Mouse (Mus musculus): ENCODE results near the gene Camta1.

Gene Camta1

GRCm38 (mm10) chr4:151520103-151520502 lies 341.6 kb downstream of the Camta1 start:
- DNase-seq (ENCODE audit: low read depth, low spot score), result no peak

- DNase-seq (ENCODE audit: low read depth, low spot score), result no peak
These were observed 342.7 kb downstream of the Camta1 start for GRCm38 (mm10) chr4:151519011-151519410.

- no peak for DNase-seq (ENCODE audit: low read depth, low spot score)
These were observed 344.5 kb downstream of the Camta1 start for GRCm38 (mm10) chr4:151516998-151517799.

- DNase-seq (ENCODE audit: low read depth, low spot score), result no peak
These were observed 346.4 kb downstream of the Camta1 start for GRCm38 (mm10) chr4:151515316-151515715.

- no peak for DNase-seq (ENCODE audit: low read depth, low spot score)
These were observed 350.6 kb downstream of the Camta1 start for GRCm38 (mm10) chr4:151511092-151511491.

GRCm38 (mm10) chr4:151510417-151510816 lies 351.3 kb downstream of the Camta1 start:
- no peak for DNase-seq (ENCODE audit: low read depth, low spot score)

- no peak for DNase-seq (ENCODE audit: low read depth, low spot score)
These were observed 355.0 kb downstream of the Camta1 start for GRCm38 (mm10) chr4:151506701-151507100.

GRCm38 (mm10) chr4:151498481-151499276 lies 363.0 kb downstream of the Camta1 start:
- no peak for DNase-seq (ENCODE audit: low read depth, low spot score)

GRCm38 (mm10) chr4:151496581-151496980 lies 365.1 kb downstream of the Camta1 start:
- no peak for DNase-seq (ENCODE audit: low read depth, low spot score)

GRCm38 (mm10) chr4:151495276-151495882 lies 366.3 kb downstream of the Camta1 start:
- no peak for DNase-seq (ENCODE audit: low read depth, low spot score)

- no peak for DNase-seq (ENCODE audit: low read depth, low spot score)
These were observed 368.9 kb downstream of the Camta1 start for GRCm38 (mm10) chr4:151492786-151493185.

GRCm38 (mm10) chr4:151483977-151484313 lies 377.7 kb downstream of the Camta1 start:
- no peak for DNase-seq (ENCODE audit: low read depth, low spot score)

GRCm38 (mm10) chr4:151483299-151483976 lies 378.2 kb downstream of the Camta1 start:
- peak; percentile 49 for DNase-seq (ENCODE audit: low read depth, low spot score)

GRCm38 (mm10) chr4:151480928-151481327 lies 380.7 kb downstream of the Camta1 start:
- no peak for DNase-seq (ENCODE audit: low read depth, low spot score)

GRCm38 (mm10) chr4:151477950-151478349 lies 383.7 kb downstream of the Camta1 start:
- no peak for DNase-seq (ENCODE audit: low read depth, low spot score)

- no peak for DNase-seq (ENCODE audit: low read depth, low spot score)
These were observed 386.7 kb downstream of the Camta1 start for GRCm38 (mm10) chr4:151474895-151475470.

GRCm38 (mm10) chr4:151471886-151472285 lies 389.8 kb downstream of the Camta1 start:
- DNase-seq (ENCODE audit: low read depth, low spot score), result no peak

GRCm38 (mm10) chr4:151468381-151468780 lies 393.3 kb downstream of the Camta1 start:
- DNase-seq (ENCODE audit: low read depth, low spot score), result no peak

GRCm38 (mm10) chr4:151458686-151459085 lies 403.0 kb downstream of the Camta1 start:
- no peak for DNase-seq (ENCODE audit: low read depth, low spot score)

GRCm38 (mm10) chr4:151454611-151455010 lies 407.1 kb downstream of the Camta1 start:
- no peak for DNase-seq (ENCODE audit: low read depth, low spot score)

- DNase-seq (ENCODE audit: low read depth, low spot score), result no peak
These were observed 407.6 kb downstream of the Camta1 start for GRCm38 (mm10) chr4:151454065-151454464.

Data from brain, embryonic 18.5 days (tissue).